Mouse (Mus musculus) frontal cortex, postnatal 10 days (tissue): ENCODE results near the gene Sorcs3.

Experiments used
- DNase-seq, 2 experiments: peaks; one replicate each; pipeline ENCODE4 v3.0.0; 2022; ENCODE audit warnings: low spot score in 2 of 2, mixed read lengths in 1 of 2

Gene Sorcs3

DNA sequence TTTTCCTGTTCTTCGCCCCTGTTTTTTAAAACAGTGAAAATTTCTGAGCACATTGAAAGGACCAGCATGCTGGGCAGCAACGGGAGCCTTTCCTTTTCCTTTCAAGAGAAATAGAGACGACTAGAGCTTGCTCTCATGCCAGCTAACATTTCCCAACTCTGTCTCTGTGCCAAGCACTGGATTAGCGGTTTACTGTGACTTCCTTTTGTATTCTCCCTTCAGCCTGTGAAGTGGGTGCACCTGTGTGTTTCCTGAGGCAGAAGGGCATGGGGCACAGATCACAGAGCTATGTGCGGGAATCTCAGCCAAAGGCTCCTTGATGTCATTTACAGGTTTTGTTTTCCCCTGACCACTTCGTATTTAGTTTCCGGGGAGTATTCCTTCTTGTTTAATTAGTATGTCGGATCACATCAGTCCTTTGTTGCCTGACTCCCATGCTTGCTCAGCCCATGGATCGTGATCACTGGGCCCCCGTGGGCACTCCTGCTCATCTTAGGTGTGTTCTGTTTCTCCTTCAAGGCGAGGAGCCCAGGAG lies 172.2 kb downstream of the Sorcs3 start:
- DNase-seq: no peak

DNA sequence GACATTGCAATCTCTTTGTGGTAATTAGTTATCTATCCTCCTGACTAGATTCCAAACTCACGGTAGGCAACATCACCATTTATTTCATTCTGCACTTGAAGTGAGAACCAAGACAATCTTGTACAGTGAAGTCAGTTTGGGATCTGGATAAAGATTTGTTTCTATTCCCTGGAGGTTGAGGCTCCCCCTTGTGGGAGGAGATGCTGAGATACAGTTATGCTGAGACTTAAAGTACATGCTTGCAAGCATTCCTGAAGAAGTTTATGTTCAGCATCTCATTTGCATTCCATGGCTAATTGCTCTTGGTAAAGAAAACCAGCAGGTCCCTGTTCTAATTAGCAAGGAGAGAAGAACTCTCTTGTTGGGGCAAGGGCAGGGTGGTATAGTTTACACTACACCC lies 185.7 kb downstream of the Sorcs3 start:
- peak; percentile 15 to 43 for DNase-seq

GRCm38 (mm10) chr19:48404774-48405495 lies 199.1 kb downstream of the Sorcs3 start:
- no peak for DNase-seq

GRCm38 (mm10) chr19:48408221-48408620 lies 202.4 kb downstream of the Sorcs3 start:
- no peak for DNase-seq

GRCm38 (mm10) chr19:48411332-48411731 lies 205.5 kb downstream of the Sorcs3 start:
- no peak for DNase-seq

DNA sequence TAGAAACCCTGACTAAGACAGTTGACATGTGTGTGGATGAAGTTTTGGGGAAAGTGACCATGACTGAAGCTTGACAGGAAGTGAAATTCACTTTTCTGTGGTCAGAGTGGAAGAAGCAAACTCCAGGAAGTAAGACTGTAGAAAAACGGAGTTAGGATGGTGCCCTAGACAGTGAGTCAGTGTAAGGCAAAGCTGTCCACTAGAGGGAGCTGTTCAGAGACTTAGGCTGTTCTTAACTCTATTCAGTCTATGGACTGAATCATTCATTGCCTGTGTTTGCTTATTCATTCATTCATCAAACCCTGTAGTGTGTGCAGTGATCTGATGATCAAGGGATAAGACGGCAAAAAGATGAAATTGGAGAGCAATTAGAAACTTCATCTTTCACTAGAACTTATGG lies 208.0 kb downstream of the Sorcs3 start:
- peak in 1 of 2 experiments; percentile 16 for DNase-seq

DNA sequence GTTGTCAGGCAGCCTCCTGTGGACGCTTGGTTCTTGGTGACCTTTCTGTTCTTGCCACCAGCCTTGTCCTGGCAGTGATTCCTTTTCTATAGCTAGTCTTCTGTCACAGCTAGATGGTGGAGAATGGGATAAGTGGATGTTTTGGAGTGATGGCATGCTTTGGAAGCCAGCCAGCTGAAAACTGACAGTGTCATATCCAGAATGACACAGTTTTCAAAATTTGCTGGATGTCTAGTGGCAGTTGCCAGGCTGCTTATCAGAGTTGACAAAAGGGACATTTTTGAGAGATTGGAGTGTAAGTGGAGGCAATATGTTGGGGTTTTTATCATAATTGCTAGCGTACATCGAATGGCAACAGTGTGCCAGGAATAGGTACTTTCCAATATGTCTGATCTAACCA lies 212.5 kb downstream of the Sorcs3 start:
- no peak for DNase-seq

- no peak for DNase-seq
Measured at GRCm38 (mm10) chr19:48429263-48429662, 223.4 kb downstream of the Sorcs3 start.

DNA sequence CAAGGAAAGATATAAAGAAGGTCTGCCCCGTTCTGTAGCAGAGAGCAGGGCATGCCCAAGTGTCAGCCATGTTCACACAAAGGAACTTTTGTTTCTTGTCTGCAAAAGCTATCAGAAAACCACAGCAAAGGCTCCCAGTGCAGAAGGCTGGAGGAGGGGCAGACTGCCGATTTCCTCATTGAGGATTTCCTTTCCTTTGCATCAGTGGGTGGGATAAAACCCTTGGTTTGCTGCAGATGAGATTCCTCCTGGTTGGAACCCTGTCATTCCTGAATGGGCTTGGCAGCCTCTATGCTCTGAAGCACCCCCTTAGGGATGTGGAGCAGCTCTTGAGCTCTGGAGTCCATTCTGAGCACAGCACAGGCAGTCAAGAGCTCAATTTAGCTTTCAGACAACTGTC lies 223.9 kb downstream of the Sorcs3 start:
- DNase-seq: peak in 1 of 2 experiments; percentile 12

GRCm38 (mm10) chr19:48430328-48430727 lies 224.5 kb downstream of the Sorcs3 start:
- DNase-seq: no peak

- DNase-seq: no peak
Measured at GRCm38 (mm10) chr19:48438450-48438849, 232.6 kb downstream of the Sorcs3 start.

- no peak for DNase-seq
Measured at GRCm38 (mm10) chr19:48461141-48461540, 255.3 kb downstream of the Sorcs3 start.

DNA sequence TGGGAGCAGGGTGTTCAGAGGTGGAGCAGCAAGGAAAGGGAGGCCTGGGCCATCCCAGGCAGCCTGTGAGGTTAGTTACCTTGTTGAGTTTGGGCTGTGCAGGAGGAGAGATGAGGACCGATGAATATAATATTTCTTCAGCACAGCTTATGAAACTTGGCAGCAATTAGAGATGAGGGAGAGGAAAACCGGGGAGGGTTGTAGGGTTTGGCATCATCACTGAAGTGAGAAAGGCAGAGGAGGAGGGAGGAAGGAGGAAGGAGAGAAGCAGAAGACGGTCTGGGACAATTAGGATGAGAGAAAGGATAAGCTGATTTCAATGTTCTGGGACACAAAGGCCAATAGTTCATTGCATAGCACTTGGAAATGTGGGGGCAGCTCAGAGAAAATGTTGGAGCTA lies 256.6 kb downstream of the Sorcs3 start:
- DNase-seq: no peak

DNA sequence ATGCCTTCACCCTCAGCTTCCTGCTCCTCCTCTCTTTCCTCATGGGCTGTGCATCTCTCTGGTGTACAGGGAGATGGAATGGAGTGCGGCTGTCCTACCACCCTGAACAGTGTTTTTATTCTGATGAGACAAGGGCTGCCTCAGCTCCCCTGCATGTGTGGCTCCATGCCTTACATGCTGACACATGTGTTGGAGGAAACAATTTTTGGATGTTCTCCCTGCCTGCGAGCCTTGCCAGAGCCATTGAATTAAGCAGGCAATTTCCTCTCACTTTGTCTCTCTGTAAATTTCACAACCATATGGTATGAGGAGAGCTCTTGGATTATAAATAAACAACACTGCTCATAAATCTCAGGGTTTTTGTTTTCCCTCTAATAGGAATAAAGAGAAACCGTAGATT lies 257.7 kb downstream of the Sorcs3 start:
- peak in 1 of 2 experiments; percentile 17 for DNase-seq

DNA sequence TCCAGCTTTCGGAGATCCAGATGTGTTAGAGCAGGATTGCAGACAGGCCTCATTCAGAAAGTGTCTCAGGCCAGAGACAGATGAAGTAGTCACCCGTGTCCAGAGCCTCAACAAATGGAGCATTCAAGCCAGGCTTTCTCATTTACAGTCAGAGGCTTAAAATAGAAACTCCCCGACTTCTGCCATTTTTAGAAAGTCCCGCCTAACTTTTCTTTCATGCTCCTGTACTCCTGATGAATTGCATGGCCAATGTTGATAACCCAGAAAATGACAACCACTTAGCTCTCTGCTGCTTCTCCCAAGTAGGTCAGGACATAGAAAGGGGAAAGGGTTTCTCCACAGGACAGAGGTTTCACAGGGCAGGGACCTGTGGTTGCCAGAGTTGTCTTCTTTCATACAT lies 261.6 kb downstream of the Sorcs3 start:
- no peak for DNase-seq

- DNase-seq: no peak
Measured at GRCm38 (mm10) chr19:48469791-48470410, 264.1 kb downstream of the Sorcs3 start.

GRCm38 (mm10) chr19:48471927-48472326 lies 266.1 kb downstream of the Sorcs3 start:
- no peak for DNase-seq

- DNase-seq: no peak
Measured at GRCm38 (mm10) chr19:48475784-48476410, 270.1 kb downstream of the Sorcs3 start.

- DNase-seq: no peak
Measured at GRCm38 (mm10) chr19:48478864-48479263, 273.0 kb downstream of the Sorcs3 start.

DNA sequence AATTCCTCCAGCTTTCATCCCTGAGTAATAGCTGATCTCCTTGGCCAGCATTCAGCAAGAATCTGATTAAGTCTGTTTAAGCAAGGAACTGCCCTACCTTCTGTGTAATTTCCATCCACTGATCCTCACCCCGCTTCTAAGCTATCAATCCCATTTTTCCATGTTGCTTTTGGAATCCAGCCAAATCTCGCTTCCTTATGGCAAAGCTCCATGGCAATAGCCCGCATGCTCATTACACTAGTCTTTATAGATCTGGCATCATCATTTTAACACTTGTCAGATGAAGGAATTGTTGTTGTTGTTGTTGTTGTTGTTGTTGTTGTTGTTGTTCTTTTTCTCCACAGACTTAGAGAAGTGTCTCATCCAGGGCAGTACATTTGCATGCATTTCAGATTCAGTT lies 277.1 kb downstream of the Sorcs3 start:
- no peak for DNase-seq

DNA sequence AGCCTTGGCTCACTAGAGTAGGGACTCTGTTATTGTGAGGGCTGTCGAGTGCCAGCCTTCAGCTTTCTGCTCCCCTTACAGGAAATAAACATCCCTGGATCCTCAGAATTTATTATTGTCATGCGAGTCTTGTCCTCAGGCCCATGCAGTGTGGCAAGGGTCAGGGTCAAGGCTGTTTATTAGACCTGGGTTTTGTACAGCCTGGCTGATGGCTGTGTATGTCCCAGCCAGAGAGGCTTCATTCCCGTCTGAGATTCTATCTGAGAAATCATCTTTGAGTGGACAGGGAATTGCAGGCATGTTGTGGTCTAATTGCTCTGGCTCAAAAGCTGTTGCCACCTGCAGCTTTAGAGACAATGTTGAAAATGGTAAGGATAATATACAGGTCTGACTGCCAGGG lies 285.3 kb downstream of the Sorcs3 start:
- DNase-seq: no peak

DNA sequence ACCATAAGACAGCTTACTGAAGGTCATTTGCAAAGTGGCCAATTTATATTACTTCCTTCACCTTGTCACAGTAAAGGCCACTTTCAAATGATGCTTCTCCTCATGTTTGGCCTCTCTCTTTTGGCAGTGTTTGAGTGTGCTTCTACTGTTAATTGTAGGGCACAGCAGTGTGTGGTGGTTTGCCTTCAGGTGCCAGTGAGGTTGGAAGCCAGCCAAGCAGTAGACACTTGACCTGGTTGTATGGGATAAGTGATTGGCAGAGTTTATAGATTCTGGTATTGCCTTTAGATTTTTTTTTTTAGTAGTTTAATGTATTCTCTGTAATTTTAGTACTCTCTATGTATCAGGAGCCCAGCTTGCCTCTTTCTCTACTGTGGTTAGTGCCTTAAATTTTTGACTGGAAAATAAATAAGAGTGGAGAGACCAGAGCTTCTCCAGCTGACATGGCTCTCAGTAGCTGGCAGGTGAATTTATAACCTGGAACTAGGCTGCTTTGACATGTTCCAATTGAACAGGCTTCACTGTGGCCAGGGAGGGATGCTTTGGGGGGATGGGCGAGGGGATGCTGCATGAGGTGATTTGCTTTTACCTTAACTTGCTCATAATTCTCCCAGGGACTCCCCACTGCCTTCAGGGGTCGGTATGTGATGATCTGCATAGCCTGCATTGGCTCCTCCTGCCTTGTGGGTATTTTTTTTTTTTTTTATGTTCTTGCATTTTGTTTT lies 298.2 kb downstream of the Sorcs3 start:
- no peak for DNase-seq
